Mouse (Mus musculus) heart, adult 11 months (tissue): ENCODE measurements around the gene Gpr160.
A peak's percentile ranks its signal among the peaks of the same experiment; 100 is the strongest.

Source experiments
- DNase-seq: peaks from one replicate; pipeline ENCODE4 v3.0.0; 2022

Gpr160 gene

DNA sequence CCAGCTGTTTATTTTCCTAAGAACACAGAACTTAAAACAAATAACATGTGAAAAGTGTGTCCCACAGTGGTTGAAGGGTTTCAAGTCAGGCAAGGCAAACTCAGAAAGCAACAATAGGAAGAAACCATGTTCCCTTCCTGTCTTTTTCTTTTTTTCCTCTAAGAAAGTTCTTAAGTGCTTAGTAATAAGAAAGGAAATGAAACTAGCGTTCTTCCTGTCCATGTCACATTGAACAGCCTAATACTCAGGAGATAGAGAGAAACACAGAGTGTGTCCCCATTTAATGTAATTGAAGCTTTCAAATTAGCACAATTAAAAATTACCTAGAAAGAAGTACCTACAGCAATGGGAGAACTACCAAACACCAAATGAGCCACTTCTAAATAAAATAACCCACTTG, 48.9 kb downstream of the Gpr160 start:
- DNase-seq, result no peak

DNA sequence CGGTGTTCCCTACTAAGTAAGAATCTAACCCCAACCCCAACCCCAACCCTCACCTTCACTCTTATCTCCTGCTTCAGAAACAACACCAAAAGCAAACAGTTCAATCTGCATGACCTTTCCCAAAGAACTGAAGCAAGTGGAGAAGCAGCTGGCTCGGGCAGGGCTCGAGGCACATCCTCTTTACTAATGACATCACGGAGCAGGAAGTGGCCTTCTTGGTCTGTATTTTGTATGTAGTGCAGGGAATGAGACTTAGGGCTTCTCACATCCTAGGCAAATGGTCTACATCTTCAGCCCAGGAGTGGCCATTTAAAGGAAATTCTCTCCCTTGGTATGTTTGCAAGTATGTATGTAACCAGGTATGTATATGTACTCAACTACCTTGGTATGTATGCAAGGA, 61.4 kb downstream of the Gpr160 start:
- peak; percentile 91 for DNase-seq

DNA sequence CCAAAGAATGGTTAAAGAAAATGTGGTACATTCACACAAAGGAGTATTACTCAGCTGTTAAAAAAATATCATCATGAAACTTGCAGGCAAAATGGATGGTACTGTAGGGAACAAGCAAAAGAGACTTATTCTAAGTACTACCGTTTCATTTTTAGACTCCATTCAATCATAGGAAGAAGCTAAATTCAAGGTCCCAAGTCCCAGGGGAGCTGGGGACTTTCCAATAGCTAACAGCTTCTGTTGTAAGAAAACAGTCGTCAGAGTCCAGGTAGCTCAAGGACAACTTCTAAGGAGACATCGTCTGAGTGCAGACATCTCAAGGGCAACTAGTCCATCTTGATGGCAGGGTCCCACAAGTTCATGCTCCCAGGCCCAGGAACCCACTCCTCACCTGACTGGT, 71.9 kb downstream of the Gpr160 start:
- no peak for DNase-seq

DNA sequence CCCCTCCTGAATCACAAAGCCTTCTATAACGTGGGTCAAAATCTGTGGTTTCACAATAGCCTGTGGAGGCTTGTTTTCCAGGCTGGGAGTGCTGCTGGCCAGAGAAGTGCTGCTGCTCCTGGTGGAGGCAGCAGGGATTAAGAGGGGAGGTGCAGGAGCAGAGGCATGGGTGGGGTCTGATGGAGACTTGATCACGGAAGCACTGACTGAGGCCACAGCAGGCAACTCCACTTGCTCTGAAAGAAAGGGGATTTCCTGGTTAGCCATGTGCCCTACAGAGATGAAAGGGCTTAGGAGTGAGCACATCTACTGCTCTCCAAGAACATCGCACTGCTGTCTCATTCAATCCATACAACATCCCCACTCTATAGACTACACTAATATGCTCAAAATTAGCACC, 74.1 kb downstream of the Gpr160 start:
- DNase-seq, result peak; percentile 93

DNA sequence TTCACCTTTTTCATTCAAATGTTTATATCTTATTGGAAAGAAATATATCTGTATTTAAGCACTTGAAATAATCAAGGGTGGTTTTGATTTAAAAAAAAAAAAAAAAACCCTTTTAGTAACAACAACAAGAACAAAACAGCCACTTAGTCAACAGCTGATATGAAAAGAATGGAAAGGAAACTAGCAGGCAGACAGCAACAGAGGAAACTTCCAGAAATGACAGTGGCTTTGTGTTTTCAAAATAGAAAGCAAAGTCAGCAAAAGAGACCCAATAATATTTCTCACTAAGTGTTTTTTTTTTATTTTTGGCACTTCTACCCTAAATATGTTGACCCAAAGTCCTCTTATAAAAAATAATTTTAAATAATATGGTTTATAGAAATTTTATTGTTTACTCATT, 78.6 kb downstream of the Gpr160 start:
- DNase-seq, result no peak
